Mouse (Mus musculus) lung, postnatal 0 days (tissue): ENCODE results near the gene AL731706.2. TPM values are rescaled to one million over a fixed set of nuclear protein-coding genes. Genes with fewer than 3 reads are reported as not detected.
A peak's percentile ranks its signal among the peaks of the same experiment; 100 is the strongest.

Experiments
- ATAC-seq: fragments of 200-750 bp; cut with Nextera tagmentation; 2 replicates; pipeline ENCODE4 v1.8.0; 2017; ENCODE audit warnings: moderate library complexity
- DNase-seq: peaks from one replicate; pipeline ENCODE4 v3.0.0-alpha.2; 2016; ENCODE audit warnings: low spot score
- H3K27ac ChIP-seq: fragments of 300-500 bp; sonication (generic); 2 replicates; pipeline ENCODE4 v1.5.1; 2014; ENCODE audit warnings: antibody characterized with exemption, mild to moderate bottlenecking, low read length, mixed read lengths
- H3K27me3 ChIP-seq: fragments of 300-500 bp; sonication (generic); replicated peaks from 2 replicates; pipeline ENCODE4 v1.6.1; 2014; ENCODE audit warnings: low read length, mixed read lengths; ENCODE audit not compliant: insufficient read depth
- H3K36me3 ChIP-seq: fragments of 300-500 bp; sonication (generic); 2 replicates; pipeline ENCODE4 v1.6.1; 2014; ENCODE audit warnings: low read length, mixed read lengths; ENCODE audit not compliant: insufficient read depth
- H3K4me1 ChIP-seq: fragments of 300-500 bp; sonication (generic); 2 replicates; pipeline ENCODE4 v1.6.1; 2014; ENCODE audit warnings: antibody characterized with exemption, low read depth, low read length, mixed read lengths; ENCODE audit not compliant: insufficient read depth
- H3K4me2 ChIP-seq: fragments of 300-500 bp; sonication (generic); replicated peaks from 2 replicates; pipeline ENCODE4 v1.6.1; 2014; ENCODE audit warnings: low read depth, mild to moderate bottlenecking, low read length, moderate library complexity, mixed read lengths
- H3K4me3 ChIP-seq: fragments of 300-500 bp; sonication (generic); 2 replicates; pipeline ENCODE4 v1.5.1; 2014; ENCODE audit warnings: low read depth, low read length
- H3K9ac ChIP-seq: fragments of 300-500 bp; sonication (generic); replicated peaks from 2 replicates; pipeline ENCODE4 v1.6.1; 2014; ENCODE audit warnings: low read depth, mild to moderate bottlenecking
- H3K9me3 ChIP-seq: fragments of 300-500 bp; sonication (generic); 2 replicates; pipeline ENCODE4 v1.6.1; 2016; ENCODE audit warnings: low read length, mixed read lengths
- CTCF ChIP-seq: IDR thresholded peaks from 2 replicates; pipeline ENCODE4 v1.5.1; 2016; ENCODE audit warnings: antibody characterized with exemption, mild to moderate bottlenecking
- EP300 ChIP-seq: IDR thresholded peaks from 2 replicates; pipeline ENCODE4 v1.6.1; 2016; ENCODE audit warnings: antibody characterized with exemption, mild to moderate bottlenecking, control low read depth
- WGBS: fragments of 180-500 bp; shearing (Covaris S2); extraction: QIAGEN DNeasy Blood & Tissue Kit; methylation state at CpG from one replicate; pipeline ENCODE4 v1.1.7; 2014; 5-methylcytosine and 5-hydroxymethylcytosine counted together
- polyA plus RNA-seq: library from polyadenylated mRNA; unstranded; fragments of >200 nt; fragmentation: Nextera tagmentation; extraction: Ambion mirVana; gene quantifications from 2 replicates; pipeline ENCODE4 v1.2.1, GENCODE M21; 2015

Gene AL731706.2
- polyA plus RNA-seq, result 21.4 and 24.6 TPM in 2 replicates

DNA sequence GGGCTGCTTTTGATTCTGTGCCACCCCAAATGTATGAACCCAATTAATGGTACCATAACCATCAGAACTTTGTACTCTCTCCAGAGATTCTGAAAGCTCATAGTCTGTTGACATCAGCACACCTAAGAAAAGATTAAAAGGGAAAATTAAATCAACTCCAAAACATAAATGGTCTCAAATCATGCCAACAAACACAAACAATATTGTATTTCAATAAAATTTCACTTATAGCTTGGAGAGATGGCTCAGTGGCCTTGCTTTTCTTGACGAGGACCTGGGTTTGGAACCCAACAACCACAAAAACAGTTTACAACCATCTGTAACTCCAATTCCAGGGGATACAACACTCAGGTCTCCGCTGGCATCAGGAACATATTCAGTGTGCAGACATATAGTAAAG lies at the start of gene AL731706.2:
TSS of gene AL731706.2 (minus strand) at position 101 of the 400 bp plus-strand sequence.
- Histone ChIP-seq H3K27me3 (no peaks in the 10 kb centered on the region), H3K36me3 (peaks cover 10% of the 10 kb centered on the region), H3K27ac (no peak within 1 kb of the TSS), H3K4me2 (no peak within 1 kb of the TSS), H3K9me3 (no peaks in the 10 kb centered on the region), H3K4me3 (no peak within 1 kb of the TSS), H3K9ac (no peak within 1 kb of the TSS), H3K4me1 (peaks cover 4% of the 10 kb centered on the region; the same call in 1 of the 2 replicates)
- WGBS, result 93% methylated on average over 2 of the region's 2 CpGs
- no peak for DNase-seq
- ATAC-seq, result no peak
- TF ChIP-seq EP300, result no peak
- no peak for TF ChIP-seq CTCF

- Histone ChIP-seq H3K4me2 (no peak overlapping the region), H3K9me3 (no peaks in the 10 kb centered on the region), H3K9ac (no peak overlapping the region), H3K27me3 (no peaks in the 10 kb centered on the region), H3K4me1 (no peaks in the 10 kb centered on the region), H3K4me3 (no peak overlapping the region), H3K27ac (no peak overlapping the region), H3K36me3 (no peaks in the 10 kb centered on the region)
- peak; percentile 57 for ATAC-seq
- whole genome bisulfite sequencing, result 34% methylated on average over 4 of the region's 4 CpGs
- DNase-seq, result peak; percentile 42
- no peak for TF ChIP-seq CTCF
- TF ChIP-seq EP300, result no peak
Measured at GRCm38 (mm10) chr2:136921003-136921408, 35.5 kb upstream of the AL731706.2 start.

DNA sequence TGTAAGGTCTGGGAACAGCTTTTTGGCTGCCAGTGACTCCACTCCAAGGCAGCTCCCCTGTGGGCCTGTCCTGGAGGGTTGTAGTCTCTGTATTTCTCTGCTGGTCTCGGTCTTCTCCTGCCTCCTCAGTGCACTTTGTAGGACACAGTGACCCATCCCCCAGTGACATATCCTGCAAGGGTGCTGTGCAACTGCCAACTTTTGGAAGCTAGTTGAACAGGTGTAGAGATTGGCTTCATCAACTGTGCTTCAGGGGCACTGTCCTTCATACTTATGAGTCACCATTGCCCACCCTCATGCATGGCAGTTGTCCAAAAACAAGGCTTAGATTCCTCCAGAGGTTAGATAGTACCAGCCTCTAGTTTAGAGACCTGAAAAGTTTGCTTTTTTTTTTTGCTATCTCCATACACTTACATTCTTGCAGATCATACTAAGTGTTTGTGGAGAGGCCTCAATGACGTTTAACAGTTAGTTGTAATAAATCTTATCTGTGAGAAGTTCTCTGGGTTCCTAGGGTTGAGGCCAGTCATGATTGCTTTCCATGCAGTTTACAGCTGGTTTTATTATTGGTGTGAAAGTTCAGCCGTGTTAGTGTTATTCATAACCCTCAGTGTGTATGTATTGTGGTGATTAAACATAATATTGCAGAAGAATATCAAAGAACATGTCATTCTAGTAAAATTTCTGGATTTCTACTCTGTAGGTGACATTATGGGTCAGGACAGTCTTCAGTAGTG lies 34.9 kb upstream of the AL731706.2 start:
- no peaks in the 10 kb centered on the region for H3K9me3 ChIP-seq
- WGBS, result 71% methylated on average over 3 of the region's 3 CpGs
- DNase-seq (no peak), ATAC-seq (no peak)
- no peak overlapping the region for H3K4me3 ChIP-seq
- H3K27ac ChIP-seq, result no peak overlapping the region
- H3K36me3 ChIP-seq, result no peaks in the 10 kb centered on the region
- TF ChIP-seq EP300 (no peak), CTCF (no peak)
- H3K4me2 ChIP-seq, result no peak overlapping the region
- H3K4me1 ChIP-seq, result no peaks in the 10 kb centered on the region
- H3K27me3 ChIP-seq, result no peaks in the 10 kb centered on the region
- no peak overlapping the region for H3K9ac ChIP-seq

- H3K4me2 ChIP-seq, result no peak overlapping the region
- H3K36me3 ChIP-seq, result no peaks in the 10 kb centered on the region
- ATAC-seq (no peak), DNase-seq (no peak)
- H3K27ac ChIP-seq, result no peak overlapping the region
- H3K9ac ChIP-seq, result no peak overlapping the region
- no peak overlapping the region for H3K4me3 ChIP-seq
- 87% methylated on average over 1 of the region's 1 CpGs for WGBS
- no peaks in the 10 kb centered on the region for H3K9me3 ChIP-seq
- no peak for TF ChIP-seq CTCF
- TF ChIP-seq EP300, result no peak
- no peaks in the 10 kb centered on the region for H3K4me1 ChIP-seq
- H3K27me3 ChIP-seq, result no peaks in the 10 kb centered on the region
Measured at GRCm38 (mm10) chr2:136919433-136919832, 34.0 kb upstream of the AL731706.2 start.

- H3K4me3 ChIP-seq, result no peak overlapping the region
- peak; percentile 62 for ATAC-seq
- peak; percentile 70 for DNase-seq
- no peak overlapping the region for H3K9ac ChIP-seq
- H3K36me3 ChIP-seq, result no peaks in the 10 kb centered on the region
- no peaks in the 10 kb centered on the region for H3K27me3 ChIP-seq
- 37% methylated on average over 3 of the region's 3 CpGs for WGBS
- H3K9me3 ChIP-seq, result no peaks in the 10 kb centered on the region
- H3K4me1 ChIP-seq, result 0 out of 2 replicates have a peak, but pooled peaks cover 6% of the 10 kb centered on the region
- H3K4me2 ChIP-seq, result no peak overlapping the region
- no peak for TF ChIP-seq EP300
- peak; percentile 69 for TF ChIP-seq CTCF
- no peak overlapping the region for H3K27ac ChIP-seq
Measured at GRCm38 (mm10) chr2:136914334-136914902, 28.9 kb upstream of the AL731706.2 start.

DNA sequence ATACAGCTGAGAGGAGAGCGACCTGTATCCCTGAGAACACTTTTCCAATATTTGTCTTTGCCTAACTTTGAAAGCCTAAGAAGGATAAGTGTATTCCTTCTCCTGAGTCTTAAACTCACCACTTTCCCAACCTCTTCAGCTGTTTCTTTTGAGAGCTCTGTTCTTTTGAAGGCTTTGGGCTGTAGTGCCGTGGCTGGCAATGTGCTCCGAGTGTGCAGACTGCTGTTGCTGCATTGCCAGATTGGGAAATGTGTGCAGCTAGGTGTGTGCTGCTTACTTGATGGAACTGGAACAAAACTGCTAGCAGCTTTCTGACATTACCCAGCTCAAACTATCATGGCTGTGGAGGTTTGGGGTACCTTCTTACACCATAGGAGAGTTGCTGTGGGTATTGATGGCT lies 27.5 kb upstream of the AL731706.2 start:
- Histone ChIP-seq H3K27ac (no peak overlapping the region), H3K9me3 (no peaks in the 10 kb centered on the region), H3K4me3 (no peak overlapping the region), H3K4me1 (0 out of 2 replicates have a peak, but pooled peaks cover 6% of the 10 kb centered on the region), H3K4me2 (no peak overlapping the region), H3K9ac (no peak overlapping the region), H3K27me3 (no peaks in the 10 kb centered on the region), H3K36me3 (no peaks in the 10 kb centered on the region)
- WGBS, result 59% methylated on average over 3 of the region's 3 CpGs
- no peak for TF ChIP-seq EP300
- TF ChIP-seq CTCF, result no peak
- peak; percentile 59 for DNase-seq
- ATAC-seq, result peak; percentile 49
